Mouse (Mus musculus): ENCODE results near the gene Trpc4ap. TPM values are rescaled to one million over a fixed set of nuclear protein-coding genes. Genes with fewer than 3 reads are reported as not detected.

Gene Trpc4ap
- total RNA-seq, 2 experiments from 2014 or later, result 83.1 to 89.9 TPM

GRCm38 (mm10) chr2:155695316-155695715, 3.1 kb upstream of the Trpc4ap start:
- no peak for DNase-seq
- intact Hi-C loops (cut with DNase I), result loop anchor here (5.0 kb wide), 1 partner anchor 117 kb away; no protein-coding TSS in a partner anchor

- intact Hi-C loops (cut with DNase I), result no loop called here
- no peak for DNase-seq
Observed at GRCm38 (mm10) chr2:155694564-155694963, 2.4 kb upstream of the Trpc4ap start.

DNA sequence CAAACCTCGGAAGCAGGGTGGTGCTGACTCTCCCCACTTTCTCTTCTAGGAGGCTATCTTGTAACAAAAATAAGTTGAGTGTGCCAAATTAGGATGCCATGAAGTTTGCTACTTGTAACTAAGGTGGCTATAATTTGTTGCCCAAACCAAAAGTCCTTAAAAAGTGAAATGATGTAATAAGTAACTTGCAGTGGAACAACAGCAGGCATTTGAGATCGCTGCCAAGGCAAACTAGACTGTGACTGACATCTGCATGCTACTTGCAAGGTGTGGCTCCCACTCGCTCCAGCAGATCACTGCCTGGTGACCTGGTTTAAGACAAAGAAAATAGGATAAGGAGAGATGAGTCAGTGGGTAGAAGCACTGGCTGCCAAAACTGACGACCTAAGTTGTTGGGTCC, 952 bp upstream of the Trpc4ap start:
- DNase-seq, result no peak
- intact Hi-C loops (cut with DNase I), result no loop called here

- DNase-seq, result peak in 1 of 2 experiments; percentile 17
- intact Hi-C loops (cut with DNase I), result loop anchor here (2.0 kb wide), 1 partner anchor 17 kb away; no protein-coding TSS in a partner anchor
Observed at GRCm38 (mm10) chr2:155691336-155691722, 855 bp downstream of the Trpc4ap start.

GRCm38 (mm10) chr2:155689211-155689610, 3.0 kb downstream of the Trpc4ap start:
- intact Hi-C loops (cut with DNase I), result no loop called here
- no peak for DNase-seq

DNA sequence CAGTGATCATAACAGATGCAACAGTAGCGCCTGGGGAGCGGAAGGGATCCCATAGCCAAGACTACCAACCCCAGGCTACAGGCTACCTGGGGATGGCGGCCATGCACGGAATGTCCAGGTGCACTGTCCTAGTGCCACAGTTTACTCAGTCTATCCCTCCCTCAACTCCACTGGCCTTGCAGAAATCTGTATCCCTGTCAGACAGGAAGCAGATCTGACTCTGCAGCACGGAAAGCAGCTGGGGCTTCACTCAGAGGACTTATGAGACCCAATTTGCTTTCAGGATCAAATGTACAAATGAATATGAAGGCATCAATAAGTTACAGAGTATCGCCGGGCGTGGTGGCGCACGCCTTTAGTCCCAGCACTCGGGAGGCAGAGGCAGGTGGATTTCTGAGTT, 4.4 kb downstream of the Trpc4ap start:
- intact Hi-C loops (cut with DNase I), result no loop called here
- no peak for DNase-seq

- intact Hi-C loops (cut with DNase I), result no loop called here
- DNase-seq, result no peak
Observed at GRCm38 (mm10) chr2:155686572-155686971, 5.6 kb downstream of the Trpc4ap start.

- intact Hi-C loops (cut with DNase I), result no loop called here
- no peak for DNase-seq
Observed at GRCm38 (mm10) chr2:155683821-155684220, 8.4 kb downstream of the Trpc4ap start.

DNA sequence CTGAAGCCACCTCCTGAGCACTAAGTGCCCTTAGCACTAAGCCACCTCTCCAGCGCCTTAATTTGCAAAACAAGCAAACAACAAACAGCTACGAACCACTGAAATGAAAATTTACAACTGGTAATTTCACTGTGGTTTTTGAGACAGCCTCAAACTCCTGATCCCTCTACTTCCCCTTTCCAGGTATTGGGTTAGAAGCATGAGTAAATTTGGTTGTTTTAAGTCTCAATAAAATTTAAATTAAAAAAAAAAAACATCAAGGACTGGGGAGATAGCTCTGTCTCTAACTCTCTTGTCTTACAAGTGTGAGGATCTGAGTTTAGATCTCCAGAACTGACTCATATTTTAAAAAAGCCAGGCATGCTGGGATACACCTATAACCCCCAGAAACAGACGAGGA, 9.0 kb downstream of the Trpc4ap start:
- intact Hi-C loops (cut with DNase I), result no loop called here
- DNase-seq, result no peak

DNA sequence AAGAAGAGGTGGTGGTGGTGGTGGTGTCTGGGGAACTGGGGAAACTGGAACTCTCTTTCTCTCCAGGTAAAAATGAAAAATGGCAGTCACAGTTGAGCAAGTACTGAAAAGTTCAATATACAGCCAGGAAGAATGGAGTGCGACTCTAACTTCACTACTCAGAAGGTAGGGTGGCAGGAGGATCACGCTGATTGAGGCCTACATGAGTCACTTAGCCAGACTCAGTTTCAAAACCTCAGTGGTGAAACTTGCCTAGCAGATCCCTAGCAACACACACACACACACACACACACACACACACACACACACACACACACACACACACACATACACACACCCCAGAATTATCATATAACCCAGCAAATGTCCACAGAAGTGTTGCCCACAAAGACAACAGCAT, 10.3 kb downstream of the Trpc4ap start:
- intact Hi-C loops (cut with DNase I), result no loop called here
- DNase-seq, result no peak

- intact Hi-C loops (cut with DNase I), result no loop called here
- no peak for DNase-seq
Observed at GRCm38 (mm10) chr2:155681194-155681593, 11.0 kb downstream of the Trpc4ap start.

DNA sequence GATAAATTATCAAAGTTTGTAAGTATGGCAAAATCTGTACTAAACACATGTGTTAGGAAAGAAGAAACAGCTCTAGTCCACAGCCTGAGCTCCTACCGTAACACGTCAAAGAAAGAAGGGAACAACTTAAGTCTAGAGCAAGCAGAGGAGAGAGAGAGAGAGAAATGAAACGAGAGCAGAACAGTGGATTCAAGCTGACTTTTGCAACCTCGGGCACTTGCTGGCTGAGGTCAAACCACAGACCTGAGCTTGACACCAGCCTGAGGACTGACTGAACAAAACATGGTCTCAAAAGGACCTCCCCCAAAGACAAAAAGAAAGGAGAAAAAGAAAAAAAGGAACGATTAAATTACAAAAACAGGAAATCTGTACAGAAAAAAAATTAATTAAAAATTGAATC, 11.6 kb downstream of the Trpc4ap start:
- intact Hi-C loops (cut with DNase I), result no loop called here
- DNase-seq, result no peak

DNA sequence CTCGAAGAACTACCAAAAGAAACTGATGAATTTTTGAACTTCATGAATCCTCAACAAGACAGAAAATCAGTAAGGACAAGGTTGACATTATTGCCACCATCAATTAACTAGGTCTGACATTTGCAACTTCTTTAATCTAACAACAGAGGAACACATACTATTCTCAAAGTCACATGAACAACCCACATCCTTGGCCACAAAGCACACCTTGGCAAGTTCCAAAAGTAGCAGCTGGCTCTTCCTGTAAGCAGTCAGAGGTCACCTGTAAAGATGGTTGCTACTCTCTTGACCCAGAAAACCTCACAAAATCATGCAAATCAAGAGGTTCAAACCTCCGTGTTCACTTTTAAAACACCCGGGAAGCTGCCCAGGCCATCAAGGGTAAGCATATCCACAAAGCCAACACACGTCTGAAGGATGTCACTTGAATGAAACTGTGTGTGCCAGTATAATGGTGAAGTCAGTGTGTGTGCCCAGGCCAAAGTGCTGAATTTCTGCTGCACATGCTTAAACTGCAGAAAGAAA, 12.5 kb downstream of the Trpc4ap start:
- no peak for DNase-seq
- intact Hi-C loops (cut with DNase I), result no loop called here

- intact Hi-C loops (cut with DNase I), result loop anchor here (2.0 kb wide), 1 partner anchor 16 kb away; no protein-coding TSS in a partner anchor
- no peak for DNase-seq
Observed at GRCm38 (mm10) chr2:155675118-155675517, 17.1 kb downstream of the Trpc4ap start.

GRCm38 (mm10) chr2:155673546-155673945, 18.6 kb downstream of the Trpc4ap start:
- DNase-seq, result peak; percentile 68 to 76
- intact Hi-C loops (cut with DNase I), result no loop called here

DNA sequence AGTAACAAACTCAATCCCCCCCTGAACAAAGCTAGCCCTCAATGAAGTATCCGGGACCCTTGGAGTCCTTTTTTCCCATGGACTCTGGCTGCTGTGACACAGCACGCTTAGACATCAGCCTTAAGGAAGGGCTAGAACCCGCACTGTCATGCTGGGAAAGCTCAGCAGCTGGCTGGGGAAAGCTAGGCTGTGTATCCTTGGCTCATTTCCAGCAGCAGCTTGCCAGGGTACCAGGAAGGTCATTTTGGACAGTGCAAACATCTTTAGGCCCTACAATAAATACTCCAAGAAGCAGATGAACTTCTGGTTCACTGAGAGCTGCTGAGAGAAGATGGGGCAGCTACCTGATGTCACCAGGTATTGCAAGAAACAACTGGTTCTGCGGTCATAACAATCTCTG, 20.9 kb downstream of the Trpc4ap start:
- intact Hi-C loops (cut with DNase I), result no loop called here

GRCm38 (mm10) chr2:155668461-155668860, 23.7 kb downstream of the Trpc4ap start:
- intact Hi-C loops (cut with DNase I), result no loop called here
- peak; percentile 38 to 59 for DNase-seq

More for the DNA sequence above, 20.9 kb downstream of the Trpc4ap start:
- peak; percentile 32 to 33 for DNase-seq

DNA sequence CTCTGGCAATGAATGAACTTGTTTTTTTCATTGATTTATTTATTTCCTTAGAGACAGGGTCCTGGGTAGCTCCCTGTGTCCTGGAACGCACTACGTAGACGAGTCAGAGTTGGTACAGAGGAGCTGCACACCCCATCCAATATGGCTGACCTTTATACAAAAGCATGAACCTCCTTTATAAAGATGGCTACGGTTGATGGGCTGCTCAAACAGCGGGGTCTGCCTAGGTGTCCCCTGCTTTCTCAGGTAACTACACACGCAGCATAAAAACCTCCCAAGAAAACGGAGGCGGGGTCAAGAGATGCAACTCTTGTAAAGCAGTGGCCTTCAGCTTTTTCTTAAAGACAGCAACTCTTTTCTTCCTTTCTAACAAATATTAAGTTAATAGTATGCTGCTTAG, 24.3 kb downstream of the Trpc4ap start:
- no peak for DNase-seq
- intact Hi-C loops (cut with DNase I), result no loop called here

- DNase-seq, result no peak
- intact Hi-C loops (cut with DNase I), result loop anchor here (1.0 kb wide), 1 partner anchor 101 kb away; no protein-coding TSS in a partner anchor
Observed at GRCm38 (mm10) chr2:155663910-155664460, 28.2 kb downstream of the Trpc4ap start.

DNA sequence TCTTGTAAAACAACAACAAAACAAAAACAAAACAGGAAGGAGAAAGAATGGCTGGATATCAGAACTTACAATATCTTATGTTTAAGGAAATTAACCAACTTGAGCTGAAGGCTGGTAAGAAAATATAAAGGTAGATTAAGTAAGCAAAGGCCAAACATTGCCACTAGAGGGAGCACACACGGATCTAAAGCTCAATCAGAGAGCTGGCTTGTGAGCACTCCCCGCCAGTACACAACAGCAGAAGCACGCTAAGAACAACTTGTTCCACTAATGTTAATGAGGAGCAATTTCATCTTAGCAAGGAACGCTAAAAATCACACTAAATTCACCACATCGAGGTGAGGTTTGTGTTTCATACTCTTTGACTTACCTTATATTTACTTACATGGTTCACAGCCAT, 29.1 kb downstream of the Trpc4ap start:
- DNase-seq, result peak; percentile 46 to 69
- intact Hi-C loops (cut with DNase I), result loop anchor here (1.0 kb wide), 1 partner anchor 102 kb away; no protein-coding TSS in a partner anchor

DNA sequence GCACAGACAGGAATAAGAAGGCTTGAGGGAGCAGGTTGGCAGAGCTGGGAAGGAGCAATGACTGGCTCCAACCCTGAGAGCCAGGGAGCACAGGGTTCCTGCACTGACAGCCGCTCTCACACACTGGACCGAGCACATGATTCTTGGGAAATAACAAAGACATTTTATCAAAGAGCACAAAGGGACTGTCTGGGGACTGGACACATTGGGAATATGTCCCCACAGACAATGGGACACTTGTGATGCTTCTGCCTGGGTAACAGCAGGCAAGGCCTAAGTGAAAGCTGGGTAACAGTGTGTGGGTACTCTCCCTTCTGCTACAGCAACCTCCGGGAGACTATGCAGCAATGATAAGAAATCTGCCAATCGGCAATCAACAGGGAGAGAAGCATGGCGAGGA, 29.8 kb downstream of the Trpc4ap start:
- no peak for DNase-seq
- intact Hi-C loops (cut with DNase I), result no loop called here

DNA sequence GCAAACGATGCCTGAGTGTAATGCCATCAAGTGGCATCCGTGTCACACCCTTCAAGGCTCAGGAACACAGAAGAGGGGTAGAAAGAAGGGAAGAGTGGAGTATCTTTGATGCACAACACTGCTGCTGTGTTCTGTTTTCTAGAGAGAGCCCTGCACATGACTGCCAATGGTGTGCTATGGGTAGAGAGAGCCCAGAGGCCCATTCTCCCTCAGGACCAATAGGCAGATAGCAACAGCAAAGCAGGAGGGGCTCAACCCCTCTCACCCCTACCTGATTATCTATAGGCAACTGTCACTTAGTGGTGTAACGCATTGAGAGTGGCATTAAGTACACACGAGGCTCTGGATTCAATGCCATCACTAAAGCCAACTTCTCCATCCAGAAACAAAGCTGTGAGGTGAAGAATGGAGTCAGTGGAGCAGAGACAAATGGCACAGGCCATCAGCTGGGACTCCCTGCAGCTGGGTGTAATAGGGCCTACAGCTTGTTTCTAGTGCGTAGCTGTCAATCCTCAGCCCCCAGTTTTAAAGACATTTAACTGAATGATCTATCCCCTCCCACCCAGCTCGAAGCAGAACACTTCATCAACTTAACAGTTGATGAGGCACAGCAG, 36.3 kb downstream of the Trpc4ap start:
- intact Hi-C loops (cut with DNase I), result no loop called here
- DNase-seq, result no peak

Data from heart, postnatal 10 days (tissue).